Mouse (Mus musculus): Measurements from ENCODE around the gene Faap20.
A peak's percentile ranks its signal among the peaks of the same experiment; 100 is the strongest.

Faap20 gene

DNA sequence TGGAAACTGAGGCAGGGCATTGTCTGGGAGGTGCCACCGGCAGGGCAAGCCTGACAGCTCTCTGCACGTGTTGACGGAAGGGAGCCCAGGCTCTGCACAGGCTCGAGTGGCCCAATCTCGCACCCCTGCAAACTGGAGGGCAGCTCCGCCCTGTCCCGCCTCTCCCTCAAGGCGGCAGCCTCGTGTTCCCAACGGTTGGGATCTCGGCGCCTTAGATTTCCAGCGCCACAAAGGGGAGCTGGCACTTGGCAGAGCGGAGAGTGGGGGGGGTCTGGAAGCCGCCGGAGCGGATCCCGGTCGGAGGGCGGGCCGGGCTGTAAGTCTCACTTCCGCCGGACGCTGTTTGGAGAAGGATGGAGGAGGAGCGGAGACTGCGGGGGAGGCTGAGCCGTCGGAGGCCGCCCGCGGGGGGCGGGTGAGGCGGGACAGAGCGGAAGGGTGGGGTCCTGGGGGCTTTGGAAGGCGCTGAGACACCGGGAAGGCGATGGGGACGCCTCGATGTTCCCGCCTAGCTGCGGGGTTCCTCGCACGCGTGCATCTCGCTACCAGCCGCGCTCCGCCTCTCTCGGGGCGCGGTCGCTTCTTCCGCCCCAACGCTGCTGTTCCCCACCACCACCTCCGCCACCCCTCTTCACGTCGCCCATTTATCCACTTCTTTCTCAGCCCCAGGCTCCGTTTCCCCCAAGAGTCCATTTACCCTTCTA lies at the start of gene Faap20:
Gene Faap20, plus strand, starts transcription at position 155 of the 704 bp plus-strand sequence.
- peak; percentile 59 for ATAC-seq (ENCODE audit: insufficient number of reproducible peaks, low FRiP score, low TSS enrichment)

- no peak for ATAC-seq (ENCODE audit: insufficient number of reproducible peaks, low FRiP score, low TSS enrichment)
Observed at GRCm38 (mm10) chr4:155200861-155201390, 48.7 kb upstream of the Faap20 start.

DNA sequence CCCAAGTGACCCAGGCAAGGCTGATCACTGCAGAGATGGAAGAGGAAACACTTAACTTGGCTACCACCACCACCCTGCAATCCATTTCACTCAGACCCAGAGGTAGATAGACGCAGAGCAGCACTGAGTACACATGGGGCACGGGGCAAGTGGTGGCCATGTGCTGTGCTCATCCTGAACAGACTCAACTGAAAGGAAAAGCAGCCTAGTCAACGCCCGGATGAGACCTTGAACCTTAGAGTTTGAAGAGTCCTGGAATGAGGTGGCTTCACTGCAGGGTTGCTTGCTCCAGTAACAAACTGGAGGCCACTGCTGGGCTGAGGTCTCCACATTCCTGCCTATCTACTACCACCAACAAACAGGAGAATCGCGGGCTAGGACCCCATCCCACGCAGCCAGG lies 47.8 kb upstream of the Faap20 start:
- ATAC-seq (ENCODE audit: insufficient number of reproducible peaks, low FRiP score, low TSS enrichment), result no peak

- no peak for ATAC-seq (ENCODE audit: insufficient number of reproducible peaks, low FRiP score, low TSS enrichment)
Observed at GRCm38 (mm10) chr4:155205919-155206318, 43.7 kb upstream of the Faap20 start.

- ATAC-seq (ENCODE audit: insufficient number of reproducible peaks, low FRiP score, low TSS enrichment), result no peak
Observed at GRCm38 (mm10) chr4:155206498-155206897, 43.1 kb upstream of the Faap20 start.

- ATAC-seq (ENCODE audit: insufficient number of reproducible peaks, low FRiP score, low TSS enrichment), result no peak
Observed at GRCm38 (mm10) chr4:155207841-155208240, 41.8 kb upstream of the Faap20 start.

GRCm38 (mm10) chr4:155208613-155209012 lies 41.0 kb upstream of the Faap20 start:
- ATAC-seq (ENCODE audit: insufficient number of reproducible peaks, low FRiP score, low TSS enrichment), result no peak

DNA sequence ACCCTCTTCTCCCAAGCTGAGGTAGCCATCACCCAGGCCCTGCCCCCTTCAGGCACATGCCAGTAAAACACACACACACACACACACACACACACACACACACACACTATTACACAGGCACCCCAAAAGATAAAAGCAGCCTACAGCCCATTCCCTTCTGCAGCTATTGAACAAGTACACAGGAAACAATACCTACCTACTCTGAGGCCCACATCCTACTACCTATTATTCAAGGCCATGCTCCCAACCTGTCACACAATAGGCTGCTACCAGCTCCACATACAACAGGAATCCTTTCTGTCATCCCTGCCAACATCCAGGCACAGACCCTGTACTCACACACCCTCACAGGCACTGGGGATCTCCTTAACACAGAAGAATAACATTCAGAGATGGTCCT lies 40.5 kb upstream of the Faap20 start:
- ATAC-seq (ENCODE audit: insufficient number of reproducible peaks, low FRiP score, low TSS enrichment), result no peak

- ATAC-seq (ENCODE audit: insufficient number of reproducible peaks, low FRiP score, low TSS enrichment), result no peak
Observed at GRCm38 (mm10) chr4:155209494-155209893, 40.1 kb upstream of the Faap20 start.

DNA sequence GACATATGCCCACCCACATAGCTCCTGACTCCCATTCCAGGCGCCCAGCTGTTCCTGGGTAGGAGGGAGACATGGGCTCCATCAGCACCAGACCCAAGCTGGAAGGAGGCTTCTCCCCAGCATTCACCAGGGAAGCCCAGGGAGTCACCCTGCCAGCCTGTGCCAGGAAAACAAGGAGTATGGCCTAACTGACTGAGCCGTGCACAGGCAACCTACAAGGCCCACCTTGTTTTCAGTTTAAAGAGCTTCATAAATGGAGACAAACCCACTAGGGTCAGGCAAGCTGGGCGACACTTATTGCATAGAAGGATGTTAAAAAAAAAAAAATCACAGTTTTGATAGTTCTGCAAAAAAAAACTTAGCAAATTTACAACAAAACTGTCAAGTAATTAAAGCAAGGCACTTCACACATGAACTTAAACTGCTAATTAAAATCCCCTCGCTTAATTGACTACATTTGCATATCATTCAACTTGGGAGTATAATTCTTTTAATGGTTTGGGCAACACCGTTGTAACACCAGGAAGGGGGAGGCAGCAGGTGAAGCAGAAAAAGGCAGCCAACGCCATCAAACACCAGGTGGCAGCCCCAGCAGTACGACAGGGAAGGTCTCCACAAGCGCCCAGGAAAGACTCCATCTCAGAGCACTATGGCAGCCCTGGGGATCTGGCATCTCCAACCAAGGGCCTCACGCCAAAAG lies 36.4 kb upstream of the Faap20 start:
- ATAC-seq (ENCODE audit: insufficient number of reproducible peaks, low FRiP score, low TSS enrichment), result peak; percentile 13; the same call in 1 of the 2 replicates

DNA sequence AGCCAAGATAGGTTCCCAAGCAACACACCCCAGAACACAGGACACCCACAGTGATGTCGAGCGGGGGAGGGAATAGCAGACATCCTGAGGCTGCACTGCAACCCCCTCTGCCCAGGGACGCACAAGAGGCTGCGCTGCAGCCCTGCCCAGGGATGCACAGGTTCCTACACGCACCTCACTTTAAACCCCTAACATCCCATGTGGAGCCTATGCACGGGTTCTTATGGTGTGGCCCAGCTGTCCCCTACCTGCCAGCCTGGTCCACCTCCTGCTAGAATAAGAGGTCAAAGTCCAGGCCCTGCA lies 35.9 kb upstream of the Faap20 start:
- ATAC-seq (ENCODE audit: insufficient number of reproducible peaks, low FRiP score, low TSS enrichment), result peak; percentile 37; the same call in 1 of the 2 replicates

DNA sequence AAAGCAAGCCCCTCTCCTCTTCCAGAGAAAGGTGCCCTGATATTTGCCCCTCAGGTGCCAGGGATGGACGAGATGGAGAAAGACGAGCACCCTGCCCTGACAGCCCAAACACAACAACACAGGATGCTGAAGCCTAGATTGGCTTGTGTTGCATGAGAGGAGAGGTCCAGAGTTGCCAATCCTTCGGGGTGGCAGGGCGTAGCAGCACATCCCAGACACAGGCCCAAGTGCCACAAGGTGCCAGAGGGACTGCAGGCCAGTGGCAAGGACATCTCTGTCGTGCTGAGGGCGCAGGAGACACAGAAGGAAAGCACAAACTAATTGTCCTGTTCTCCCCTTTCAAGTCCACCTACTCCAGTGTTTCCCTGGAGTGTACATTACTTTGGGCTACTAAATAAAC lies 35.4 kb upstream of the Faap20 start:
- ATAC-seq (ENCODE audit: insufficient number of reproducible peaks, low FRiP score, low TSS enrichment), result no peak

- ATAC-seq (ENCODE audit: insufficient number of reproducible peaks, low FRiP score, low TSS enrichment), result no peak
Observed at GRCm38 (mm10) chr4:155214793-155215192, 34.8 kb upstream of the Faap20 start.

DNA sequence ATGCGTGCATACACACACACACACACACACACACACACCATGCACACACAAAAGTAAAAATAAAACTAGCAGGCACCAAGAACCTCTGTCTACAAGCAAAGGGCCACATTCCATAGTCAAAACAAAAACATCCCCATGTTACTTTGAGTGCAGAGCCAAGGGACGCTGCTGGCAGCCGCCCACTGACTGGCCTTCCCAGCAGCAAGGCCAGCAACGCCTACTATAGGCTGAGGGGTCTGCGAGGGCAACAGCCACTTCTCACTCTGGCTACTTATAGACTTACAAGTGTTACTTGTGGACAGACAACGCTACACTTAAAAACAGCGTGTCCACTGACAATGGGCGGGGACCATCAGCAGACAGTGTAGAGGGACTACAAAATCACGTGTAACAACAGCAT lies 34.4 kb upstream of the Faap20 start:
- no peak for ATAC-seq (ENCODE audit: insufficient number of reproducible peaks, low FRiP score, low TSS enrichment)

DNA sequence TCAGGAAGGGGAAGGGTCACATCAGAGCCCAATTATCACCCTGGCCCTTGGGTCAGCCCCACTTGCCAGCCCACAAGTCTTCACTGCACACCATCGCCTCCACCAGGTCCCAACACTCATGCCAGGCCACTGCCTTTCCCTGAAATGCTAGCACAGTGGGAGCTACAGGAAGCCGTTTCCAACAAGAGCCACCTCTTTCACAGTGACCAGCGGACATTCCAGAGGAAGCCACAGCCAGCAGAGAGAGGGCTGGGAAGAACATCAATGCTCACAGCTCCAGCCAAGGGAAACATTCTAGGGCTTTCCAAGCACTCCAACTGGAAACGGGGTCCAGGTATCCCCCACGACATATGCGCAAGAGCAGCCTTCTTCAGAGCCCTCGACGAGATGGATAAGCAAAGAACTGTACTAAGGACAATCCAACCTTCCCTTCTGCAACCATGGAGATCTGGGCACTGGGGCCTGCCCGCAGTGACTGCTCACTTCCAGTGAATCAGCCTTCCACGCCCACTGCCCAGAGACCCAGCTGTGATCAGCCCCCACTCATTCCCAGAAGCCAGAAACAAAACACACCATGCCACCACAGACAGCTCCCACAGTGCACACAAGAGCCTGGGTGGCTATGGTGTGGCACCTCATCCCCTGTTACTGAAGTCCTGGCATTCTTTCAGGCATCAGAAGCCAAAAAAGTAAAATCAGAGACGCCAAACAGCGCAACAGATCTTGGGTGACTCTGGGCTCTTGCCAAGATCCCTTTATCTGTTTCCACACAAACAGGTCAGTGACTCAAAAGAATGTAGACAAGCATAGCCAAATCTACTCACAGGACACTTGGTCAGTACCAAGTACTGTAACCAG lies 33.6 kb upstream of the Faap20 start:
- ATAC-seq (ENCODE audit: insufficient number of reproducible peaks, low FRiP score, low TSS enrichment), result no peak

DNA sequence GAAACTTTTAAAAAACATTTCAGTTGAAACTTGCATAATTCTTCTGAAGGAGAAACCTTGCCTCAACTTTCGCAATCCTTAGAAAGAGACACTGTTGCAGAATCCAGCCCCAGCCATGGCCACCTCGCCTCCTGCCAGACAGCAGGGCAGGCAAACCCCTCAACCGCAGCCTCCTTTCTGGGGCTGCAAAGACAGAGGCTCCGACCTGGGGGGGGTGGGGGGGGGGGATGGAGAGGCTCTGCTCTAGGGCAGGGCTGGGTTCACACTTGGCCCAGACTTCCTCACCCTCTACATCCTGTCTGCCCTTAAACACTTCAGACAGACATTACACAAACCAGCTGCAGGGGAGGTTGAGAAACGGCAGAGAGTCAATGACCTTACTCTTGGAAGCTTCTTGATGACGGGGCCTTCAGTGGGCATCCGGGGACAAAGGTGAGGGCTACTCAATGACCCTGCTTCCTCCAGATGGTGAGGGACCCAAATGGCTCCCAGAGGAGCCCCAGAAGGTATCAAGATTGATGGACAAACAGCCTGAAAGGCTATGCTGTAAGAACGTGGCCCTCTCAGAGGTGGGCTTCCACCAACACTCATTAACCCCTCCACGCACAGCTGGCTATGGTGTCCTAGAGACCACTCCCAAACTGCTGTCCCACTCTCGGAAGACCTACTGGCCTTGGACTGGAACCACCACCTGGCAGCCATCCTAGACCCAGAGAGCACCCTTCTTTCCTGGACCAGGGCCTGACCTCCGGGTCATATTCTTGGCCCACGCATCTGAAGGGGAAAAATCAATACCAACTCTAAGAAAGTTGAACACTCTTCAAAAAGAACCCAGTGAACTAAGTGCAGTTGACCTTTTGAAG lies 32.1 kb upstream of the Faap20 start:
- ATAC-seq (ENCODE audit: insufficient number of reproducible peaks, low FRiP score, low TSS enrichment), result no peak

- ATAC-seq (ENCODE audit: insufficient number of reproducible peaks, low FRiP score, low TSS enrichment), result no peak
Observed at GRCm38 (mm10) chr4:155218104-155218732, 31.4 kb upstream of the Faap20 start.

- ATAC-seq (ENCODE audit: insufficient number of reproducible peaks, low FRiP score, low TSS enrichment), result no peak
Observed at GRCm38 (mm10) chr4:155219271-155220212, 30.1 kb upstream of the Faap20 start.
